Mouse (Mus musculus): ENCODE data around the gene Zfp775.
A peak's percentile ranks its signal among the peaks of the same experiment; 100 is the strongest.

Gene Zfp775

DNA sequence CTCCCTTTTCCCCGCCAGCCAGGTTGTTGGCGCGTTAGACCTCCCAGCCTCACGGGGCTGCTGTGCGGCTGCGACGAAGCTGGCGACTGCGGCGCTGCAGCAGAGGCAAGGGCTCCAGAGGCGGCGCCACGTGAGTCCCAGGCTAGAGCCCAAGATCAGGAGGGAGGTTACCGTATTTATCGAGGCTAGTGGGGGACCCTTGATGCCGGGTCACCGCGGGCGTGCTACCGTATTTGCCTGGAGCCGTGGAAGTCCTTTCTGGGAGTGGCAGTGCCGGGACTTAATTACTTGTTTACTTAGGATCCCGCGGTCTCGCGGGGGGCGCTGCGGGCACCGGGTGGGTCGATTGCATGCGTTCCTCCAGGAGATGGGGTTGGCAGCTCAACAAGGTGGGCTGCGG is 25.1 kb downstream of the Zfp775 start:
- peak; percentile 61 for ATAC-seq (ENCODE audit: insufficient number of reproducible peaks, low FRiP score, low TSS enrichment)

DNA sequence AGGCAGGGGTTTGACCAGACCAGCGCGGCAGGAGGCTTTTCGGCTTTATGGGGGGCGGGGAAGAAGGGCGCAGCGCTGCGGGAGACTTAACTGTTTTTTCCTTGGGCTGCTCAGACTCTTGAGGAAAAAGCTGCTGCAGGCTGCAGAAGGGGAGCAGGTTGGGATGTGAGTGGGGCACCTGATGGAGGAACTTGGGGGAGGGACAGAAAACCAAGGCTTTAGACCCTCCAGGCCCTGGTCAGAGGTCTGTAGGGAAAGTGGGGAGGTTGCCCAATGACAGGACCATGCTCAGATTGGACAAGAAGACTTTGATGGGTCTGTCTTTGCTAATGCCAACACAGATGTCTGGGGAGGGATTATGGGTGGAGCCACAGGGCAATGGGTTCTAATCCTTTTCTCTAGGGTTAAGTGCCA is 25.7 kb downstream of the Zfp775 start:
- no peak for ATAC-seq (ENCODE audit: insufficient number of reproducible peaks, low FRiP score, low TSS enrichment)

DNA sequence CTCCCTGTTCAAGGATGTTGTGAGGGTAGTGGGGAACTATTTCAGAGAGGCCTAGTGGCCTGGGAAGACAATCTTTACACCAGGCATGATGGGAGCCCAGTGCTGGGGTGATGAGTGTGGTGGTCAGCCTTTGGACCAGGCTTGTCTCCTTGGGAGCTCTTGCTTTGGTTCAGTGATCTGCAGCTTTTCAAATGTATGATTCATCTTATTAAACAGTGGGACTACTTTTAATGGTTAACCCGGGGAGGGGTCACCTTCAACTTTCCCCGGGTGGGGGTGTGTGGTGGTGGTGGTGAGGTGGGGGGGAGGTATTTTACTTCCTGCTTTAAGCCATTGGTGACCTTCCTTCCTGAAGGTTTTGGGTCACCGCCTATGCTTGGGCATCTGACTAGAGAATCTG is 26.5 kb downstream of the Zfp775 start:
- no peak for ATAC-seq (ENCODE audit: insufficient number of reproducible peaks, low FRiP score, low TSS enrichment)

DNA sequence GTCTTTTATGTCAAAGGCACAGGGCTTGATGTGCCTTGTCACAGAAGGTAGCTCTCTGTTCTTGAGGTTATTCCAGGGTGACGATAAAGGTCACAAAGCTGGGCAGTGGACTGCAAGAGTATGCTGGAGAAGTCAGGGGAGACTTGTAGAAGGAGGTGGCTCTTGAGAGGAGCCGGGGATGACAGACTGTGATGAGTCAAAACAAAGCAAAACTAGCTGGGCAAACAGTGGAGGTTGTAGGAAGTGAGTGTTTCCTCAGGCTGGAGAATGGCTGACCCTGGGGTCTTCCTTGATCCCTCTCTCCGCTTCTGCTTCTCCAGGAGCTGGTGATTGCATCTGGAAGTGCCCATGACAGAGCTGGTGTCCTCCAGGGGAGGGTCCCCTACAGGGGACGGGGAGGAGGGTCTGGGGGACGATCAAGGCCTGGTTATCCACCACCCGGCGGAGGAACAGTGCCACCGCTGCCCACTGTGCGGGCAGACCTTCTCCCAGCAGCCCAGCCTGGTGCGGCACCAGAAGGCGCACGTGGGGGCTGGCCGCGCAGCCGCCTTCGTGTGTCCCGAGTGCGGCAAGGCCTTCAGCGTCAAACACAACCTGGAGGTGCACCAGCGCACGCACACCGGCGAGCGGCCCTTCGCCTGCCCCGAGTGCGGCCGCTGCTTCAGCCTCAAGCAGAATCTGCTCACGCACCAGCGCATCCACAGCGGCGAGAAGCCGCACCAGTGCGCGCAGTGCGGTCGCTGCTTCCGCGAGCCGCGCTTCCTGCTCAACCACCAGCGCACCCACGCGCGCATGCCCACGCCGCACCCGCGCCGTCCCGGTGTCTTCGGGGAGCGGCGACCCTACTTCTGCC is 27.2 kb downstream of the Zfp775 start:
- 0 out of 2 replicates have a peak, but pooled peaks have one; percentile 18 for ATAC-seq (ENCODE audit: insufficient number of reproducible peaks, low FRiP score, low TSS enrichment)

DNA sequence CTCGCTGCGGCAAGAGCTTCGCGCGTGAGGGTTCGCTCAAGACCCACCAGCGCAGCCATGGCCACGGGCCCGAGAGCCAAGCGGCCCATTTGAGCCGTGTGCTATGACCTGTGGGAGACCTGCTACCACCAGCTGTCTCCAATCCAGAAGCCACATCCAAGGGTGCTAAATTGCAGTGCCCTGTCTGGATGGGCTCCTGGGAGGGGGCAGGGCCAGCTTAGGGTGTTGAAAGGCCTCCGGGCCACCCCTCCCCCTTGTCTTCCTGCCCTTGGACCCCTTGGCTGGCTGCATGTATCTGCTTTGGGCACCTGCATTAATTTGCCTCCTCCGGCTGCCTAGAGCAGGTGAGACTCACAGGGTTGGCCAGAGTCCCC is 27.8 kb downstream of the Zfp775 start:
- 0 out of 2 replicates have a peak, but pooled peaks have one; percentile 1 for ATAC-seq (ENCODE audit: insufficient number of reproducible peaks, low FRiP score, low TSS enrichment)

DNA sequence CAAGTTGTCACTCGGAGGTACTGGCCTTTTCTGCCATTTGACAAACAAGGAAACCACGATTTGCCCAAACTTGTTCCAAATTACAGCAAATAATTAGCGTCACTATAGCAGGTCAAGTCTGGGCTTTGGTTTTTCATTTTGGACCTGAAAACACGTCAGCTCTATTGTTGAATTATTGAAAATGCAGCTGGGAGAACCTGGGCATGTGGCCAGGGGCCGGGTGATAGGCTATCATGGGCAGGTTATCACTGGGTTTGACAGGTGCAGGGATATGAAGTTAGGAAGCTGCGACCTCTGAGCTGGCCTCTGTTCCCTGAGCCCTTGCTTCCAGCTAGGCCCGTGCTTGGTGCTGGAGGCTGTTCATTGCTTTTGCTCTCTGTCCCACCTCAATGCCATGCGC is 29.0 kb downstream of the Zfp775 start:
- no peak for ATAC-seq (ENCODE audit: insufficient number of reproducible peaks, low FRiP score, low TSS enrichment)

DNA sequence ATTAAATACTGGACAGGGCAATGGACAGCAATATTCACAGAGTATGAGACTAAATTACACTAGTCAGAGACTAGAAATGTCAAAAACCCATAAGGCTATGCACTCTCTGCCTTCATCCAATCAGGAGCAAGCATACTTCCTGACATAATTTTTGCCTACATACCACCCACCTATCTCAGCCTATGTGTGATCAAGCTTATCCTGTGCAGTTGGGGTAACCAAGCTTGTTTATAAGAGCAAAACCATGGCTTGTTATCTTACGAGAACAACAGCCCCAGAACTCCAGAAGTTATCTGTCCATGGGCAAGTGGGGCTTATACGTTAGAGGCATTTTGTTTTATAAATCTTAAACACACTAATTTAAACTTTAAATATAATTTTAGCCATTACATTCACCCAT is 33.2 kb downstream of the Zfp775 start:
- ATAC-seq (ENCODE audit: insufficient number of reproducible peaks, low FRiP score, low TSS enrichment): no peak

DNA sequence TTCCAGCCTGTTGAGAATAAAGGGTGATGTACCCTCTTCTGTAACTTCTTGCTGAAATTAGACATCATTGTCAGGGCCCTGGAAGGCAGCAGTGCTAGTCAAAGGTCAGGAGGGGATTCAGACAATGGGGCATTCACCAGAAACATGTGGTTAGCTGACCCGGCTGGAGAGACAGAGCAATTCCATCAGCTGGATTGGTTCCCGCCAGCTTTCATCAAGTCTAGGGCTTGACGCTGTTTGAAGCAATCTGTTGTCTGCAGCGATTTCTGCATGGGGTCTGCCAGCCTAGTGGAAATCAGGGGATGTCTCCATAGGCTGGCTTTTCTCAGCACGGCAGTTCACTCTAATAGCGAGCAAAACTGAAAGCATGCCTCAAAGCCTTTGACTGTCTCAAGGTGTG is 34.7 kb downstream of the Zfp775 start:
- ATAC-seq (ENCODE audit: insufficient number of reproducible peaks, low FRiP score, low TSS enrichment): no peak

DNA sequence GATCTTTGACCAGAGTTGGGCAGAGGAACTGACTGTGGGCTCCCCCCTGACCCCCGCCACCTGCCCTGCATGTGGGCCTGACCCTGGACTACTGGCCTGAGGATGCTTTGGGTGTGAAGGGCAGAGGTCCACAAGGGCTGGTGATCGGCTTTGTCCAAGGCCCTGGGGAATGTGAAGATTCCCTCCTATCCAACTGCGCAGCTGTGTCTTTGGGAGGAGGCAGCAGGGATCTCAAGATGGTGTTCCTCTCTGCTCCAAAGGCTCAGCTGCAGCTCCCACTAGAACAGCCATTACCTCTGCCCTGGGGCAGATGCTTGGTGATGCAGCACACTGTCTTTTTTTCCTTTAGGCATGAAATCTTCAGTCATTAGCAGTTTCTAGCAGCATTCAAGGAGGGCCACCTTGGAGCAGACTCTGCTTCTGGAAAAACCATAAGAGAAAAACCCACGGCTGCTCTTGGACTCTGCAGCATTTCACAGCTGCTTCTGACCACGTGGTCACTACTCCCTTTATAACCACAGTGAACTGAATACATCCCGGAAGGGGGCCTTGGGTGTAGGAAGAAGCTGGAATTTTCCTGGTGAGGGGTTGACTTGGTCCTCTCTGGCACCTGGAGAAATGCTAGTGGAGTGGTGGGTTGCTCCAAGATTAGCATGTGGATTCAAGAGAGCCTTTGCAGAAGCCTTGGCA is 36.1 kb downstream of the Zfp775 start:
- no peak for ATAC-seq (ENCODE audit: insufficient number of reproducible peaks, low FRiP score, low TSS enrichment)

DNA sequence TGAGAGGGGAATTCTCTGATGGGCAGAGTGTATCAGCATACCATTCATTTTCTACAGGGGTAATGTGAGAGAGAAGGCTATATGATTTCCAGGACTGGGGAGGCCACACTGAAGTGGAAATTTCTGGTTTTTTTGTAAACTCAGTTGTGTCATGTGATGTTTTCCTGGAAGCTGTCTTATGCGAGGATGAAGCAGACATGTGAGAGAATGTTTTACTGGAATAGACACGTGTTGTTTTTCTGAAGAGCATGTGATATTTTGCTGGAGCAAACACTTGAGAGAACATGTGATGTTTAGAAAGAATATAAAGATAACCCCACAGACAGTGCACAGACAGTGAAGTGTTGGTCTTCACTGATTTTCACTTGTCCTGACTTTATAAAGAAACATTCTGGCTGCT is 36.7 kb downstream of the Zfp775 start:
- ATAC-seq (ENCODE audit: insufficient number of reproducible peaks, low FRiP score, low TSS enrichment): no peak

DNA sequence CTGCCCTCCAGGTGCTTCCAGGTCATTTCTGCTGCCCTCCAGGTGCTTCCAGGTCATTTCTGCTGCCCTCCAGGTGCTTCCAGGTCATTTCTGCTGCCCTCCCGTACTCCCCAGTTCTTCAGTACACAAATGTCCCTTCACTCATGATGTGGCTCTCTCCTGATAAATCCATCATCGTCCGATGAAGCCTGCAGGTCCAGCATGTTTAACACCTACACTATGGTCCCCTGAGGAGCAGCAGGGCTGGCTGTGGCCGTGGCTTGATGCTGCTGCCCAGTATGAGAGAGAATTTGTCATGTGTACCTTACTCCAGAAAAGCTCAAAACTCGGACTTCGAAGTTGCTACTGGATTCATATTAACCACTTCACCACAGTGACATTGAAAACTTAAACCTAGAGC is 39.5 kb downstream of the Zfp775 start:
- no peak for ATAC-seq (ENCODE audit: insufficient number of reproducible peaks, low FRiP score, low TSS enrichment)

DNA sequence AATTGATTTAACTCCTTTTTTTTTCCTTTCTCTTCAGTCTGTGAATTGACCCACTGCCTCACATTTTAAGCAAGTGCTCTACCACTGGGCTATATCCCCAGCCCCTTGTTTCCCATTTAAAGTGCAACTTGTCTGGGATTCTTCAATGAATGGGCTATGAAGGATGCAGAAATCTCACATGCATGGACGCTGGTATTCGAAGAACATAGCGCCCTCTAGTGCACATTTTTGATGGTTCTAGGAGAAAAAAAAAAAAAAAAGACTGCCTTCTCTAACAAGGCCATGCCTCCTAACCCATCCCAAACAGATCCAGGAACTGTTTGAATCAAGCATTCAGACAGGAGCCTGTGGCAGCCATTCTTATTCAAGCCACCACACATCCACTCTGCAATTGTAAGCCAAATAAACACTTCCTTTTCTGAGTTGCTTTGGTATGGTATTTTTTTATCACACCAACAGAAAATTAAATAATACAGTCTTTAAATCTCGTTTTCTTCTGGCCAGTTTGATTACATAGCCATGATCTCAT is 41.0 kb downstream of the Zfp775 start:
- ATAC-seq (ENCODE audit: insufficient number of reproducible peaks, low FRiP score, low TSS enrichment): peak; percentile 70

DNA sequence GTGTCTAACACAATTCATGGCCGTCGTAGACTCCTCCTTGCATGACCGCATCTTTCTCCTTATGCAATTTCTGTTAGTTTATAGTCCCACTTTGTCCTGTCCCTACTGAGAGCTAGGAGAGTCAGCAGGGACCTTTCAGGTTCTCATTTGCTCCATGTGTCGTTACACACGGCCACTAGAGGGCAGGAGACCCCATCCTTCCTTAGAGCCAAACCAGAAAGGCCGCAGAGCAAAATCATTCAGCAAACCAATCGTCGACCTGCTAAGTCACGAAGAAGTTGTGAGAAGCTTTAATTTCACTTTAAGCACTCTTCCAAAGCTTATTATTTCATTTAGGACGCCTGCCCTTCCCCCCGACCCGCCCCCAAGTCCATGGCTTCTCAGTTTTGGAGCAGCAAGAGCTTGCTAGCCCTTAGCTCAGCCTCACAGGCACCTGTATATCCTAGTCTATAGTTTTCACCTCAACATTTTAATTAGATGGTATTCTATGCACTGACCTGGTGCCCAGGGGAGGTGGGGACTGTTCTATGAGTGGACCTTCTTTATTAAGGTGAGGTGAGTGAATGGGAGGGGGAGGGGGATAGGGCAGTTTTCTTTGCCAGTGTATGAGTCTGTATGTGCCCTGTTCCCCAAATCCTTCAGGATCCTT is 43.9 kb downstream of the Zfp775 start:
- ATAC-seq (ENCODE audit: insufficient number of reproducible peaks, low FRiP score, low TSS enrichment): no peak

DNA sequence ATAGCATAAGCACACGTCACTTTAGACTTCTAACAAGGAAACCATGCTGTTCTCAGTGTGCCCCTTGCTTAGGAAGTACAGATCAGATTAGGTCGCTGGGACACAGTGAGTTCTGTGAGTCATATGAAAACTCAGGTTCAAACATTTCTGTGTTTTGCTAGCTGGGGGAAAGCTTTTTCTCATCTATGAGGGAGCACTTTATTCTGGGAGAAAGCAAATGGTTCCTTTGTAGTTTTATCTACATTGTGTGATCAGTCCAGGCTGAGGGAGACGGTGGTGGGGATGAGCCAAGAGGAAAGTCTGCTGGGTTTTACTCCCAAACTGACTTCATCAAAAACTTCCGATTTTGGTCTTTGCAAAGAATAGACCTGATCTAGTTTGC is 44.4 kb downstream of the Zfp775 start:
- no peak for ATAC-seq (ENCODE audit: insufficient number of reproducible peaks, low FRiP score, low TSS enrichment)

DNA sequence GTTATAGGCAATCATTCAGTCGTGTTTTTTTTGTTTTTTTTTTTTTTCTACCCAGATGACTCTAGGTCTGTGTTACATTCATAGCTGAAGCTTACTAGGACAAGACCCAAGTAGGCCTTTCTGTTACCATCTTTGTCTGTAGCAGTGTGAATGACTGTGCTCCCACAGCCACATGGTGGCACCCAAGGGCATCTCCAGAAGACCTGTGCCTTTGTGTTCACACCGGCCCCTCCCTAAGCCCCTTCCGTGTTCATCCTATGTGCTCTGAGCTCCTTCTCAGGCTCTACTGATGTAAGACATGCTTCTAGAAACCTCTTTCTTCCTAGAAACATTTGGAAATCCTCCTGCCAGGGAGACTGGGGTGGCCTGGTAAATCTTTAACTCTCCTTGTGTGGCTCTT is 45.1 kb downstream of the Zfp775 start, which contains the start of gene Gimap8:
Gene Gimap8, plus strand, starts transcription at position 240 of the 400 bp plus-strand sequence.
- no peak for ATAC-seq (ENCODE audit: insufficient number of reproducible peaks, low FRiP score, low TSS enrichment)

DNA sequence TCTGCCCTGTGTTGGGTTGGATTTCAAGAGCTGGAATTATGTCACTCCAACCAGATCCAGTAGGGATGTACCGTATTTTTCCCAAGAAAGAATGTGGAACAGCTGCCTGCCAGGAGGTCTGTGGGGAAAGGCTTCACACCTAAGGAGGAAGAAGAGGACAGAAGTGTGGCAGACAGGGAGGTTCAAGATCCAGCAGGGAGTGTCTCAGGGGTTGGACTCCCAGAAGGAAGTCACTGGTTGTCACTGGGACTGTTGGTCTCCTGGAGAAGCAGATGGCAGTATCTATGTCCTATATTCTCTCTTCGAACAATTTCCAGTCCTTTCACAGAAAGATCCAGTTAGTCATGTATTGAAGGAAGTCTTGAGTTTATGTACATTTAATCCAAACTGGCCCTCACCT is 45.7 kb downstream of the Zfp775 start:
- ATAC-seq (ENCODE audit: insufficient number of reproducible peaks, low FRiP score, low TSS enrichment): no peak

DNA sequence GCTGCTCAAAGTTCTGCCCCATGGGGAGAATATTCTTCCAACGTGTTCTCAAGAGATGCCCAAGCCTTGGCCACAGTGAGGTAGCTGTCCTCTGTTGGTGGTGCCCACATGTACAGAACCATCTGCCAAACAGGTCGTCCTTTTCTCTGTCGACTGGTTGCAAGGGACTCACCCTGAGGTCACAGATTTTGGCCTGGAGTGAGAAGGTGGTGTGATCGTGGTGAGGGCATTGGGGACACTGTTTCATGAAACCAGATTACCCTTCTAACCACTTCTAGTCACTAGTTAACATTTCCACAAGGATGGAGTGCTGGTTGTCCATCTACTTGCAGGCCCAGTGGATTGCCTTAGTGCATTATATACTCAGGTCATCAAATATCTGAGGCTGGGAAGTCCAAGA is 46.9 kb downstream of the Zfp775 start:
- ATAC-seq (ENCODE audit: insufficient number of reproducible peaks, low FRiP score, low TSS enrichment): no peak

DNA sequence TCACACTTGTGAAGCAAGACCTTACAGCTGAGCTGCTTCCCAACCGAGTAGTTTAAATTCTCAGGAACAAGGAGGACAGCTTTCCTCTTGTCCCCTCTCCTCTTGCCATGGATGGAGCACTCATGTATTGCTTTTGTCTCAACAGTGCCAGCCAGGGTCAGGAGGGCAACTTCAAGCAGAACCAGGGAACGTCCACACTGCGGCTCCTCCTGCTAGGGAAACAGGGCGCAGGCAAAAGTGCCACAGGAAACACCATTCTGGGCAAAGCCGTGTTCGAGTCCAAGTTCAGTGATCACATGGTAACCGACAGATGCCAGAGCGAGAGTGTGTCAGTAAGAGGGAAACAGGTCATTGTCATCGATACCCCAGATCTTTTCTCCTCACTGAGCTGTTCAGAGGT is 48.2 kb downstream of the Zfp775 start:
- ATAC-seq (ENCODE audit: insufficient number of reproducible peaks, low FRiP score, low TSS enrichment): no peak

DNA sequence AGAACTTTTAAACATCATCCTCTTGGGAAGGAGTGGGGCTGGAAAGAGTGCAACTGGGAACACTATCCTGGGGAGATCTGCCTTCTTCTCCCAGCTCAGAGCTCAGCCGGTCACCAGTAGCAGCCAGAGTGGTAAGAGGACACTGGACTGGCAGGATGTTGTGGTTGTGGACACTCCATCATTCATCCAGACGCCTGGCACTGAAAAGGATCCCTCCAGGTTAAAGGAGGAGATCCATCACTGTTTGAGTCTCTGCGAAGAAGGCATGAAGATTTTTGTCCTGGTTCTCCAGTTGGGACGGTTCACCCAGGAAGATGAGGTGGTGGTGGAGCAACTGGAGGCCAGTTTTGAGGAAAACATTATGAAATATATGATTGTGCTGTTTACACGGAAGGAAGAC is 56.9 kb downstream of the Zfp775 start:
- no peak for ATAC-seq (ENCODE audit: insufficient number of reproducible peaks, low FRiP score, low TSS enrichment)

DNA sequence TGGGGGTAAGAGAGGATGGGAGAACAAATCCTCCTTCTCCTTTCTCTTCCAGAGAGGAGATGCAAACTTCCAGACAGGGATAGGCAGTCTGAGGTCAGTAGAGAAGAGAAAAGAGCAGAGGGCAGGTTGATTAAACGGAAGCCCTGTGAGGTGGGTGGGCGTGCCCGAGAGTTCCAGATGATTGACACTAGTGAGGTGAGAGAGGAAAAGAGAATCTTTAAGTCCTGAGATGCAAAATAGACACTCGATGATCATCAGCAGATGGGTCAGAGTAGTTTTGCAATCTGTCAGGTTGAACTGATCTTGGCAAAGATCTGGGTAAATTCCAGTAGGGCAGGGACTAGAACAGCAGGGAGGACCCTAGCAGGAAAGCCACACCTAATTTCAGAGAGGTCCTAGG is 62.9 kb downstream of the Zfp775 start:
- ATAC-seq (ENCODE audit: insufficient number of reproducible peaks, low FRiP score, low TSS enrichment): no peak

DNA sequence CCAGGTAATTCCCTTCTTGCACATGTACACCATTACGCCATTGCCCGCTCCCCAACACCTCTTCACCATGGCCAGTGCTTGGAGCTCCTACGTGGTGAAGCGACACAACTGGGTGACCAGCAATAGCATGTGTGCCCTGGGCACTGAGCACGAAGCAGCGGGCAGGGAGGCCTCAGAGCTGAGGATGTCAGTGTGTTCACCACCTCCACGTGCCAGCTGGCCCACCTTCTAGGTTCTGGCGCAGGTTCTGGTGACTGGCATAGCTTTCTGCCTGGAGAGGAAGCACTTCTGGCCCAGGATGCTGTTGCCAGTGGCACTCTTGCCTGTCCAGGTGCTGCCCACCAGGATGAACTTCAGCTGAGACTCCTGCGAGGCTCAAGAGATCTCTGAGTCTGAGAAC is 63.6 kb downstream of the Zfp775 start:
- no peak for ATAC-seq (ENCODE audit: insufficient number of reproducible peaks, low FRiP score, low TSS enrichment)

Measured in cerebellum, adult (tissue).